Mouse (Mus musculus): Measurements from ENCODE around the gene Zrsr2.

DNA sequence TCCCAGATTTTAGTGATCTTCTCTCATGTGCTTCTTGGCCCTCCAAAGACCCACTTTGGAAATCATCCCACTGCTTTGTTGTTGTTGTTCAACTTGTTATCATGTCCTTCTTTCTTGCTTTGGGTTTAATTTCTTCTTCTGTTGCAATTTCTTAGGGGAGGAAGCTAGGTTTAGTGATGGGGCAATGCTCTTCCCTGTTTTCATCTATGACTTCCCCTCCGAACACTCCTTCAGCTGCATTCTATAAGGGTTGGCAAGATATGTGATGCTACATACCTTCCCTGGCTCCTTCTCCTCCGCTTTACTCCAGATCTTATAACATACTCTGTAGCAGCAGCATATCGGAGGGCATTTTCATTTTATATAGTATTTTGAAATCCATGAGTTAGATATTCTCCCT, 38.3 kb upstream of the Zrsr2 start:
- no peak for TF ChIP-seq POLR2A (IDR thresholded peaks at IDR 0.05; ENCODE audit: low read depth, low read length)
- no peak for TF ChIP-seq CTCF (IDR thresholded peaks at IDR 0.05; ENCODE audit: extremely low read depth, insufficient read depth, insufficient read length, insufficient replicate concordance)
